Mouse (Mus musculus) cerebellum, adult 18-20 months (tissue): ENCODE measurements around the gene Hoxa2.

Source experiments
- DNase-seq, 2 experiments: peaks; one replicate each; pipeline ENCODE4 v3.0.0; 2021

Gene Hoxa2

GRCm38 (mm10) chr6:52177806-52178205, 13.2 kb upstream of the Hoxa2 start:
- no peak for DNase-seq

DNA sequence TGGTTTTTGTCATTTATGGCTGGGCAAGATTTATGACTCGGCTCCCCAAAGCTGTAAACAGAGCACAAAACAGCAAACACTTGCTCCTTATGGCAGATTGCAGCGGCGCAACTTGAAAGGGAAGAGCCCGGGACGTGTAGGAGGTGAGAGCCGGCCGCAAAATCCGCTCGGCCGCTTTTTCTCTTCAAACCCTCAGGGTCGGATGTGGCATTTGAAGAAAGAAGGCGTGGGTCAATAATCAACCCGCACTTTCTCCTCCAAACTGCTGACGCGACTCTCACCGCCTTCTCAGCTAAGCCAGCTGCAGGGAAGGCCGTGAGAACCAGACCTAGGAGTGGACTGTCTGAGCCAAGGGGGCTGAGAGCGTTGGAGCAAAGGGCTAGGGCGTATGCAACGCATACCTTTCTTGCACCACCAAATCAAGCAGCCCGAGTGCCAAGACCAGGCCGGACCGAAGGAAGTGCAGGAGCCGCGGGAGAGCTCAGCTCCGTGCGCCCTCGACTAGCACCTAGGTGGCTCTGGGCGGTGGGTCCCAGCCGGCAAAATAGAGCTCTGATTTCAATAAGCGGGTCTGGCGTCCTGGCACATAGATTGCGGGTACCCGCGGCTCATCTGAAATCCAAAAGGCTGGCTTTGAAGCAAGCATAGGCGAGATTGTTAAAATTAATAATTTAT, 12.6 kb upstream of the Hoxa2 start, which contains the start of gene 5730596B20Rik:
Gene 5730596B20Rik (plus strand): TSS at position 438 of the 675 bp plus-strand sequence.
- no peak for DNase-seq

DNA sequence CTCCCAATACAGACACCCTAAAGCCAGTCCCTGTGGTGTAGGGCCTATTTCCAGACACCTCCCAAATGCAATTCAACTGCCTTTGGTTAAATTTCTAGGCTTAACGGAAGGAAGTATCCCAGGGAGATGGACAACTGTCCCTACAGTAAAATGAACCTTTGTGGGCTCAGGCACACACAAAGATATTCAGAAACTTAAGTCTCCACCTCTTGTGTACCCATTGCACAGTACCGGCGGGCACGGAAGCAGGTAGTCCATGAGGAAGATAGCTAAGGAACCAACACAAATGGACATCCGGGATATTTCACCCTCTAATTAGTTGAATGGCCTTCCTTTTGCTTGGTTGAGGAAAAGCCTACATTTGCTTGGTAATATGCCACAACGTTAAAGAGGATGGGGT, 11.8 kb upstream of the Hoxa2 start:
- DNase-seq, result no peak

- DNase-seq, result no peak
Measured at GRCm38 (mm10) chr6:52175864-52176263, 11.2 kb upstream of the Hoxa2 start.

DNA sequence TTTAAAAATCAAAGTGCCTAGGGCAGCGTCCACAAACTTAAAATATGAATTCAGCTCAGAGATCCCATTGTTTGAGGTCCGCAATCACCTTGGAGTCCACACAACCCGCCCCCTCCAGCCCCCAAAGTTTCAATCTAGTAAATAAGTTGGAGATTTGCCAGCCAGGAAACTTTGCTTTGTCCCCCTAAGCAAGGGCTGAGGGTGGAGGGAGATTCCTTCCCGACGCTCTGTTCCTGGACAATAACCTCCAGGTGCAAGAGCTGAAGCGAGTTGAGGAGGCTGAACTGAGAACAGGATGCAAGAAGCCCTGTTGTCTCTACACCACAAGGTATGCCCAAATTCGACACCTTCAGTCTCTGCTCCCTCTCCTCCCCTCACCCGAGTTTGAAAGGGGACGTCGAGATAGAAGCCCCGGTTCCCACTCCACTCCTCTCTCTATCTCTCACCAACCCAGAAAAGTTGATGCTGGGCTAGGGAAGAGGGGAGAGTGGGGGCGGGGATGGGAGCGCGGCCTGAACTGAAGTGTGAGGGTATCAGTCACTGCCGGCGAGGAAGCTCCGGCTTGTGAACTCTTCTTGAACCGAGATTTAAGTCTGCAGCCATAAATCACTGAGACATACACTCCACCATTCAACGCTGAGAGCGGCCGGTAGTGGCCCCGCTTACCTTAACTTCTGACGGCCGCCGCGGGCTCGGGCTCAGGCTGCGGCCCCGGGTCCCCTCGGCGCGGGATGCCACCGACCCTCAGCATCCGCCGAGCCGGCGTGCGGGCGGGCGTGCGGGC, 10.5 kb upstream of the Hoxa2 start:
- DNase-seq, result no peak

- no peak for DNase-seq
Measured at GRCm38 (mm10) chr6:52173648-52174047, 9.0 kb upstream of the Hoxa2 start.

- DNase-seq, result no peak
Measured at GRCm38 (mm10) chr6:52172501-52172900, 7.9 kb upstream of the Hoxa2 start.

DNA sequence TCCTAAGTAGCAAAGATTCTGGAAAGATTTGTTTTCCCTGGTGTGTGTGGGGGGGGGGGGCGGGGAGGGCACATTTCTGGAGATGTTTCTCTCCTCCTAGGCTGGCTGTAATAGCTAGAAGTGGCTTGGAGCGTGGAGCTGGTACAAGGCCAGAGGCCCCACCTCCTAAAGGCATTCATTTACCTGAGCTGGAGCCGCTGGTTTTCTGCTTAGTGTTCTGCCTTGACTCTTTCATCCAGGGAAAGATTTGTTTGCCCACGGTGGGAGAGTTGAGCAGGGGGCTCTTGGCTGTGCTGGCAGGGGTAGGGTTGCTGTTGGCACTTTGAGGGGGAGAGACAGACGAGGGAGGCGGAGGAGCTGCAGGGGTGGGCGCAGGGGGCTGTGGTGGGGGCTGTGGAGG, 7.3 kb upstream of the Hoxa2 start:
- no peak for DNase-seq

- DNase-seq, result no peak
Measured at GRCm38 (mm10) chr6:52171331-52171730, 6.7 kb upstream of the Hoxa2 start.

GRCm38 (mm10) chr6:52170898-52171223, 6.2 kb upstream of the Hoxa2 start:
- DNase-seq, result no peak

GRCm38 (mm10) chr6:52170166-52170897, 5.7 kb upstream of the Hoxa2 start:
- no peak for DNase-seq

GRCm38 (mm10) chr6:52169499-52170165, 5.0 kb upstream of the Hoxa2 start:
- DNase-seq, result no peak

DNA sequence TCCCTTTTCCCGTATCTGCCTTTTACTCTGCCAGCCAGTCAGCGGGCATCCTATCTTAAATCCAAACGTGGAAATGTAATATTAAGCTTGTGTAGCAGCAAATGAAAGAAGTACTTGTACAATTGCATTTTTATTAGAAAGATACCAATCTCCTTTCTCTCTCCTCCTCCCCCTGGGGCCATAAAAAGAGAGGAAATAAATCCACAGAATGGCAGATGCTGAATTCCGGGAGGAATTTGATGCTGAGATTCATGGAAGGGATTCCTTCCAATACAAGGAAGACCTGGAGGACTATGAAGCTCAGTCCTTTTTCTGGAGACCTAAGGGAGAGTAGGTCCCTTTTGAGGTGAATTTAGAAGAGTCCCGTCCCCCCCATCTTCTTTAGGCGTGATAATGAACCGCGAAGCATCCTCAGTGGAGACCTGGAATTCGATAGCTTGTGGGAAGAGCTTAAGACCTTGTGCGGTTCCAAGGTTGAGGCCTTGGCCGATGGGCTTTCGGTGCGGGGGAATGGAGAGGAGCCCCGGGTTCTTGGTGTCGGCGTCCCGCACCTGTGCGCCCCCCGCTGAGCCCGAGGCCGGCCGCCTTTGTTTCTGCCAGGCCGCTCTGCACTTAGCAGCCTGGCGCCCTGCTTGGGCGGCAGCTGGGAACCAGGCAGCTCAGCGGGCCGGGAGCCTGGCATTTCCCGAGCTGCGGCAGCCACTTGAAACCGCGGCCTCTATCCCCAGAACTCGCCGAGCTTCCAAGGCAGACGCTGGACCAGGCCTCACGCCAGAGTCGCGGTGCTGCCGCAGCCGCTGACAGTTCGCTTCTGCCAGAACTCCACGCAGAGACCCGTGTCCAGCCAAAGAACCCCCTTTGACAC, 3.8 kb upstream of the Hoxa2 start:
- DNase-seq, result no peak

- DNase-seq, result no peak
Measured at GRCm38 (mm10) chr6:52167736-52168161, 3.1 kb upstream of the Hoxa2 start.

DNA sequence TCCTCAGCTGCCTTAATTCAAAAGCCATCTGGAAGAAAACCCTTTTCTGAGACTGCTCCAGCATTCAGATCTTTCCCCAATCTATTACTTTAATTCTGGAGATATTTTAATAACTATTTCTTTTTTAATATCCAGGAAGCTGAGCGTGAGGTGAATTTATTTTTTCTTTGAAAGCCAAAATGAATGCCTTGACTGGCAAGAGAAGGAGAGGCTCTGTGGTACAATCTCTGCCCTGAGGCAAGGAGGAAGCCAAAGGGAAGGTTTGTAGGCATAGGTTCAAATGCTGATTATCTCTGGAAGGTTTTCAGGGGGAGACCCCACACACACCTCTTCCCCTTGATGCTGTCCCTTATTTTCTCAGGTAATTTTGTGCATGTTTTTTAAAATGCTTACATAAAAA, 2.5 kb upstream of the Hoxa2 start:
- DNase-seq, result no peak

DNA sequence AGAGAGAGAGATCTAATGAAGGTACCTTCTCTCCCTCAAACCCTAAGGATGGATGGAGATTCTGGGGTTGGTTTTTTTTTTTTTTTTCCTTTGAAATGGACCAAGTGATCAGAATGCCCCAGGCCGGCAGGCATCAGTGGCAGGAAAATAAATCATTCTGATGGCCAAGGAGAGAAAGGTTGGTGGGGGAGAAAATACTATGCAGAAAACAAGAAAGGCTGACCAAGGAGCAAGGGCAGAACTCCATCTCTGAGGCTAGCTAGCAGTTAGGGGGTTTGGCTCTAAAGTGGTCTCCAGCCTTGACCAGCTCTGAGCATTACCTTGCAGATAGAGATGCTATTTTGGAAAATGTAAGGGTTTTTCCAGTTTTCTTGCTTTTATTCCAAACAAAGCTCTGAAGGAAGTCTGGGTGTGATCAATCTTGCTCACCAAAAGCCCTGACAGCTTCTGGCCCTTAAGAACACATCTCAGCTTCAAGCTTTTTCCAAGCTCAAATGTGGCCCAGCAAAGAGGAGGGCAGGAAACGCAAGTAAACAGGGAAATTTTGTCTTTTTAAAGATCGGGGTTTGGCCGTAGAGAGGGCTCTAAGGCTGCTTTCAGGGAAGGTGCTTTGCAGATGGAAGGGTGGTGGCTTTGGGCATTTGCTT, 1.9 kb upstream of the Hoxa2 start:
- DNase-seq, result no peak

- no peak for DNase-seq
Measured at GRCm38 (mm10) chr6:52165441-52166370, 1.1 kb upstream of the Hoxa2 start.

GRCm38 (mm10) chr6:52164051-52164625, 493 bp downstream of the Hoxa2 start:
- no peak for DNase-seq

DNA sequence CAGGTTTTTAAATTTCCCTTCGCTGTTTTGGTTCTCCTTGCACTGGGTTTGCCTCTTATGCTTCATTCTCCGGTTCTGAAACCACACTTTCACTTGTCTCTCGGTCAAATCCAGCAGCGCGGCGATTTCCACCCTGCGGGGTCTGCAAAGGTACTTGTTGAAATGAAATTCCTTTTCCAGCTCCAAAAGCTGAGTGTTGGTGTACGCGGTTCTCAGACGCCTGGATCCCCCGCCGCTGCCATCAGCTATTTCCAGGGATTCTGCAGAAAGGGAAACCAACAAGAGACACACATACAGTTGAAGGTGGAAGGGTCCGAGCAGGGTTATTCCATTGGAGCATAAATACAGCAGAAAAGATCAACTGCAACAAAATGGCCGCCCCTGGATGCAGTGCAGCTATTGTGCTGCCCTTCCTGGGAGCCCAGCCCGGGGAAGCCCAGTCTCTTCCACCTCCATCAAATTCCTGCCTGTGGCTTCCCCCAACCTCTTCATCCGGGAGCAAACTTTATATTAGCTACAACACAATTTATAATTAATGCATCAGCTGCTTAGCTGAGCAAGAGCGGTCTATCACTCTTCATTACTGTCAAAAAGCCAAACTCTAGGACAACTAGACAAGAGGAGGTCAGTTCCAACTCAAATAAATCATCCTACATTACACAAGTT, 1.1 kb downstream of the Hoxa2 start:
- no peak for DNase-seq
